Mouse (Mus musculus) MEL (cell line): ENCODE measurements around the gene Rnf10. TPM values are rescaled to one million over a fixed set of nuclear protein-coding genes. Genes with fewer than 3 reads are reported as not detected.

Experiments
- DNase-seq: peaks from one replicate; pipeline ENCODE4 v3.0.0; 2011; ENCODE audit warnings: low read depth, low spot score
- H3K27ac ChIP-seq: 2 replicates; pipeline ENCODE4 v1.5.1; 2012; ENCODE audit warnings: low read depth, mild to moderate bottlenecking, control low read depth, low read length, moderate library complexity; ENCODE audit not compliant: control insufficient read depth
- H3K27me3 ChIP-seq, 2 experiments: fragments of 150-350 bp in 1 of 2; sonication (generic) in 1 of 2; 2 replicates each; pipeline ENCODE4 v1.6.1; 2012; ENCODE audit warnings: low read length in 2 of 2, mild to moderate bottlenecking in 2 of 2, improper control_type of control experiment in 1 of 2, moderate library complexity in 1 of 2; ENCODE audit not compliant: insufficient read depth in 2 of 2, control insufficient read depth in 1 of 2
- H3K36me3 ChIP-seq, 2 experiments: 2 replicates each; pipeline ENCODE4 v1.6.1; 2012 to 2014; ENCODE audit warnings: low read length in 2 of 2, improper control_type of control experiment in 1 of 2, inconsistent platforms in 1 of 2, mild to moderate bottlenecking in 1 of 2; ENCODE audit not compliant: insufficient read depth in 2 of 2, control insufficient read depth in 1 of 2
- H3K4me1 ChIP-seq, 2 experiments: fragments of 150-350 bp in 1 of 2; sonication (generic) in 1 of 2; 2 replicates each; pipeline ENCODE4 v1.6.1; 2012; ENCODE audit warnings: low read length in 2 of 2, improper control_type of control experiment in 1 of 2, mild to moderate bottlenecking in 1 of 2; ENCODE audit not compliant: insufficient read depth in 2 of 2, control insufficient read depth in 1 of 2
- H3K4me3 ChIP-seq, 2 experiments: fragments of 150-350 bp in 1 of 2; sonication (generic) in 1 of 2; 2 replicates each; pipeline ENCODE4 v1.5.1; 2012; ENCODE audit warnings: low read depth in 2 of 2, low read length in 2 of 2, mild to moderate bottlenecking in 2 of 2, moderate library complexity in 2 of 2, control low read depth in 1 of 2, improper control_type of control experiment in 1 of 2; ENCODE audit not compliant: control insufficient read depth in 1 of 2, insufficient read depth in 1 of 2
- H3K79me2 ChIP-seq: 2 replicates; pipeline ENCODE4 v1.6.1; 2012; ENCODE audit warnings: mild to moderate bottlenecking, low read length, moderate library complexity; ENCODE audit not compliant: control insufficient read depth, poor library complexity, insufficient read depth
- H3K9ac ChIP-seq: 2 replicates; pipeline ENCODE4 v1.6.1; 2012; ENCODE audit warnings: low read depth, mild to moderate bottlenecking, control low read depth, low read length, moderate library complexity; ENCODE audit not compliant: control insufficient read depth, poor library complexity, severe bottlenecking
- H3K9me3 ChIP-seq: fragments of 150-350 bp; sonication (generic); replicated peaks from 2 replicates; pipeline ENCODE4 v1.6.1; 2012; ENCODE audit warnings: mild to moderate bottlenecking, low read length, improper control_type of control experiment, moderate library complexity; ENCODE audit not compliant: insufficient read depth
- BHLHE40 ChIP-seq: IDR thresholded peaks from 2 replicates; pipeline ENCODE4 v1.6.1; 2012; ENCODE audit warnings: low read depth, mild to moderate bottlenecking, inconsistent platforms, low read length, improper control_type of control experiment, borderline replicate concordance
- ELF1 ChIP-seq: IDR thresholded peaks from 2 replicates; pipeline ENCODE4 v1.6.1; 2014; ENCODE audit warnings: low read depth, mild to moderate bottlenecking, inconsistent platforms, low read length, improper control_type of control experiment, moderate library complexity
- ETS1 ChIP-seq: IDR thresholded peaks from 2 replicates; pipeline ENCODE4 v1.6.1; 2012; ENCODE audit warnings: low read depth, mild to moderate bottlenecking, inconsistent platforms, low read length, improper control_type of control experiment, moderate library complexity
- GATA1 ChIP-seq: IDR thresholded peaks from 2 replicates; pipeline ENCODE4 v1.6.1; 2011; ENCODE audit warnings: low read depth, low read length, improper control_type of control experiment
- HCFC1 ChIP-seq: IDR thresholded peaks from 2 replicates; pipeline ENCODE4 v1.6.1; 2012; ENCODE audit warnings: low read depth, mild to moderate bottlenecking, inconsistent platforms, low read length, improper control_type of control experiment, moderate library complexity
- JUND ChIP-seq: IDR thresholded peaks from 2 replicates; pipeline ENCODE4 v1.6.1; 2011; ENCODE audit warnings: low read depth, mild to moderate bottlenecking, improper control_type of control experiment, low read length
- KAT2A ChIP-seq: conservative IDR thresholded peaks from 2 replicates; pipeline ENCODE4 v1.6.1; 2012; ENCODE audit warnings: low read depth, low read length, improper control_type of control experiment, inconsistent platforms
- MEF2A ChIP-seq: IDR thresholded peaks from 2 replicates; pipeline ENCODE4 v1.6.1; 2014; ENCODE audit warnings: low read depth, mild to moderate bottlenecking, inconsistent platforms, low read length, improper control_type of control experiment; ENCODE audit not compliant: poor library complexity, insufficient replicate concordance, severe bottlenecking; ENCODE audit errors: extremely low read depth
- MXI1 ChIP-seq: IDR thresholded peaks from 2 replicates; pipeline ENCODE4 v1.6.1; 2011; ENCODE audit warnings: mild to moderate bottlenecking, low read depth, low read length, improper control_type of control experiment
- MYB ChIP-seq: IDR thresholded peaks from 2 replicates; pipeline ENCODE4 v1.6.1; 2011; ENCODE audit warnings: mild to moderate bottlenecking, low read depth, low read length, improper control_type of control experiment
- MYC ChIP-seq: IDR thresholded peaks from 2 replicates; pipeline ENCODE4 v1.6.1; 2011; ENCODE audit warnings: low read depth, mild to moderate bottlenecking, low read length, improper control_type of control experiment, moderate library complexity
- NELFE ChIP-seq: IDR thresholded peaks from 2 replicates; pipeline ENCODE4 v1.6.1; 2011; ENCODE audit warnings: low read depth, low read length, improper control_type of control experiment
- NRF1 ChIP-seq: IDR thresholded peaks from 2 replicates; pipeline ENCODE4 v1.6.1; 2014; ENCODE audit warnings: low read depth, mild to moderate bottlenecking, inconsistent platforms, low read length, improper control_type of control experiment, moderate library complexity; ENCODE audit not compliant: poor library complexity, insufficient read depth, severe bottlenecking
- SIN3A ChIP-seq: IDR thresholded peaks from 2 replicates; pipeline ENCODE4 v1.6.1; 2012; ENCODE audit warnings: low read length, improper control_type of control experiment, inconsistent platforms
- SMC3 ChIP-seq: IDR thresholded peaks from 2 replicates; pipeline ENCODE4 v1.6.1; 2011; ENCODE audit warnings: low read depth, low read length, improper control_type of control experiment
- TAL1 ChIP-seq: IDR thresholded peaks from 2 replicates; pipeline ENCODE4 v1.6.1; 2012; ENCODE audit warnings: mild to moderate bottlenecking, inconsistent platforms, low read length, moderate library complexity, mixed read lengths
- TCF12 ChIP-seq: IDR thresholded peaks from 2 replicates; pipeline ENCODE4 v1.6.1; 2014; ENCODE audit warnings: low read depth, mild to moderate bottlenecking, inconsistent platforms, low read length, improper control_type of control experiment, moderate library complexity
- UBTF ChIP-seq: IDR thresholded peaks from 2 replicates; pipeline ENCODE4 v1.6.1; 2012; ENCODE audit warnings: low read depth, mild to moderate bottlenecking, inconsistent platforms, low read length, improper control_type of control experiment, moderate library complexity, borderline replicate concordance; ENCODE audit not compliant: insufficient read depth
- ZC3H11A ChIP-seq: IDR thresholded peaks from 2 replicates; pipeline ENCODE4 v1.6.1; 2012; ENCODE audit warnings: low read depth, mild to moderate bottlenecking, inconsistent platforms, low read length, improper control_type of control experiment
- ZKSCAN1 ChIP-seq: IDR thresholded peaks from 2 replicates; pipeline ENCODE4 v1.6.1; 2012; ENCODE audit warnings: low read depth, mild to moderate bottlenecking, inconsistent platforms, low read length, improper control_type of control experiment, moderate library complexity
- ZNF384 ChIP-seq: IDR thresholded peaks from 2 replicates; pipeline ENCODE4 v1.6.1; 2012; ENCODE audit warnings: low read depth, mild to moderate bottlenecking, inconsistent platforms, low read length, improper control_type of control experiment
- polyA plus RNA-seq, 2 experiments: library from polyadenylated mRNA; stranded (reverse) in 1 of 2; unstranded in 1 of 2; fragments of >175 nt in 1 of 2; fragments of >200 nt in 1 of 2; gene quantifications; 2 replicates each; pipeline versions ENCODE4 v1.2.1 to v1.2.4; 2012; ENCODE audit warnings: low replicate concordance in 2 of 2, low read depth in 1 of 2; ENCODE audit not compliant: insufficient read length in 2 of 2, insufficient read depth in 1 of 2, missing spikeins in 1 of 2
- total RNA-seq: library from RNA; depleted of rRNA; stranded (reverse); fragments of 300-350 nt; gene quantifications from 2 replicates; pipeline ENCODE4 v1.2.3, GENCODE M21; 2012

The Rnf10 gene
- total and polyA plus RNA-seq, 3 experiments = 44.4 to 254 (median 165) TPM

- TF ChIP-seq SMC3 (peak; percentile 12; the same call in 1 of the 2 replicates), JUND (0 out of 2 replicates have a peak, but pooled peaks have one; percentile 37), GATA1 (peak; percentile 99), KAT2A (0 out of 2 replicates have a peak, but pooled peaks have one; percentile 39)
These were observed 5.8 kb downstream of the Rnf10 start (continued) for GRCm38 (mm10) chr5:115266787-115267468.

DNA sequence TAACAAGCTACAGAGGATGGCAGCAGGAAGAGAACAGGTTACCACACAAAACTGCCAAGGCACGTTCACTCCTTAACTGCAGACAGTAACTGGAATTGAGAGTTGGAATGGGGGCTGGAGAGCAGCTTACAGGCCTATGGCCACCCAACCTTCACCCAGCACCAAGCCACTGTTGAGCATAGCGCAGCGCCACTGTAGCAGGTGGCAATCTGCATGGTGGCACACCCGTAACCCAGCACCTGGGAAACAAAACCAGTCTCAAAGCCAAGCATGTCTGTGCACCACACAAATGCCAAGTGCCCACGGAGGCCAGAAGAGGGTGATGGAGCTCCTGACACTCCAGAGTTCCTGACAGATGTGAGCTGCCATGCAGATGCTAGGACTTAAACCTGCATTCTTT is 6.4 kb downstream of the Rnf10 start:
- Histone ChIP-seq H3K9me3 (no peaks in the 10 kb centered on the region), H3K9ac (no peak overlapping the region)

GRCm38 (mm10) chr5:115262502-115263291 is 10.0 kb downstream of the Rnf10 start:
- H3K4me3 ChIP-seq = no peak overlapping the region
- H3K36me3 ChIP-seq = peaks cover 7 to 15% of the 10 kb centered on the region in 2 experiments
- TF ChIP-seq SIN3A (no peak), ZNF384 (no peak), HCFC1 (no peak), ELF1 (no peak), MXI1 (no peak), ETS1 (no peak), MYB (no peak), MEF2A (no peak), ZKSCAN1 (no peak), ZC3H11A (no peak), SMC3 (no peak), NRF1 (no peak), TAL1 (no peak), MYC (no peak), NELFE (no peak), UBTF (no peak), GATA1 (no peak)
- no peak overlapping the region for H3K9ac ChIP-seq
- H3K27me3 ChIP-seq = no peaks in the 10 kb centered on the region
- H3K27ac ChIP-seq = no peak overlapping the region
- peaks cover 27% of the 10 kb centered on the region for H3K79me2 ChIP-seq
- peaks cover 7 to 15% of the 10 kb centered on the region in 2 experiments for H3K4me1 ChIP-seq
- H3K9me3 ChIP-seq = no peaks in the 10 kb centered on the region
- no peak for DNase-seq

More for the DNA sequence above, 6.4 kb downstream of the Rnf10 start:
- H3K27me3 ChIP-seq = no peaks in the 10 kb centered on the region
- H3K4me3 ChIP-seq = no peak overlapping the region
- H3K36me3 ChIP-seq = peaks cover 8 to 33% of the 10 kb centered on the region in 2 experiments; a peak in 3 of 4 replicates
- no peak for TF ChIP-seq BHLHE40
- TF ChIP-seq TCF12 = no peak
- peaks cover 55% of the 10 kb centered on the region for H3K79me2 ChIP-seq
- no peak for DNase-seq
- peaks cover 12 to 38% of the 10 kb centered on the region in 2 experiments for H3K4me1 ChIP-seq
- no peak overlapping the region for H3K27ac ChIP-seq
